Mouse (Mus musculus) liver, postnatal 0 days (tissue): ENCODE measurements around the gene Zfp27.

Experiments used
- CTCF ChIP-seq: sonication (generic); IDR thresholded peaks from 2 replicates; pipeline ENCODE4 v1.5.1; 2016; ENCODE audit warnings: antibody characterized with exemption, low read depth
- EP300 ChIP-seq: IDR thresholded peaks from 2 replicates; pipeline ENCODE4 v1.6.1; 2016; ENCODE audit warnings: antibody characterized with exemption, low read depth, mild to moderate bottlenecking

- TF ChIP-seq CTCF (no peak), EP300 (no peak)
Observed at GRCm38 (mm10) chr7:29904101-29904500, 2.3 kb downstream of the Zfp27 start.
